Mouse (Mus musculus): ENCODE data around the gene D5Ertd577e.
"Not testable (repeated sequence)": the region's sequence is repeated elsewhere in the genome, so short reads cannot be mapped to it uniquely, and the experiment has no call there.

The D5Ertd577e gene

GRCm38 (mm10) chr5:95456506-95456905 lies at the start of gene D5Ertd577e:
Gene D5Ertd577e (plus strand): TSS chr5:95456806.
- not testable (repeated sequence) for DNase-seq (ENCODE audit: low spot score in 2 of 2)

- DNase-seq (ENCODE audit: low spot score in 2 of 2) = not testable (repeated sequence)
These were observed 53.9 kb downstream of the D5Ertd577e start, which contains the start of gene Gm3286 for GRCm38 (mm10) chr5:95510458-95510857. Gene Gm3286 (plus strand): TSS chr5:95510758.
